Mouse (Mus musculus): ENCODE data around the gene Tcf7l2.

The Tcf7l2 gene

DNA sequence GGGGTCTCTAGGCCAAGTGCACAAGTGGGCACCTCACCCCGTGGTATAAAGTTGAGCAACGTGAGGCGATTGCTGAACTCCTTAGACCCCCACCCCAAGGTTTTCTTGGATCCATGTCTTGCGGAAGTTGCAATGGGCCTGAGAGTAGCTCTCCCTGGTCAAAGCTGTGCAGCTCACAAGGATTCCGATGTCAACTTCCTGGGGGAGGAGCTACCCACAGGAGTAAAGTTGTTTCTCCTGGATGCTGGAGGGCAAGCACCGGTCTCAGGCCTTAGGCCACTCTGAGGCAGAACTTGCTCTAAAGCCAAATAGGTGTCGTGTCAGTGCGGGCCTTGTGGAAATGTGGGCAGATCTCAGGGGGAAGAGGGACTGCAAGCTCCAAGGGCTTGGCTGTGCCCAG, 12.2 kb upstream of the Tcf7l2 start:
- no peak for DNase-seq (ENCODE audit: low spot score)

GRCm38 (mm10) chr19:55732499-55732898, 9.1 kb upstream of the Tcf7l2 start:
- no peak for DNase-seq (ENCODE audit: low spot score)

DNA sequence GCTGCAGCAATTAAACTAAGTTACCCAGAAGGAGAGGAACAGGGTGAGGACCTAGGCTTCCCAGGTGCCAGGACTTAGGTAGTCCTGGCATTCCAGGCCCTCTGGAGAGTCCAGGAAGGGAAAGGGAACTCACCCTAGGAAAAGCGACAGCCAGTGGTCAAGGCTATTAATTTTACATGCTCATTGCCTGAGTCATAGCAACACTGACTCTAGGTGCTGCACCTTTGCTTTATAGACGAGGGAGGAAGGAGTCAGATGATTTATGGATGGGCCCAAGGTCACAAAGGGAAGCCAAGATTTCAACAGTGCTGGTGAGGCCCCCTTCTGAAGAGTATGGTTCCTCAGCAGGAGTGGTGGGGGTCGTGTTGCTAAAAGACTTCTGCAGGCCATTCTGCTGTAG, 8.6 kb upstream of the Tcf7l2 start:
- DNase-seq (ENCODE audit: low spot score): no peak

- DNase-seq (ENCODE audit: low spot score): no peak
Observed at GRCm38 (mm10) chr19:55736016-55736415, 5.6 kb upstream of the Tcf7l2 start.

GRCm38 (mm10) chr19:55739713-55740112, 1.9 kb upstream of the Tcf7l2 start:
- DNase-seq (ENCODE audit: low spot score): no peak

DNA sequence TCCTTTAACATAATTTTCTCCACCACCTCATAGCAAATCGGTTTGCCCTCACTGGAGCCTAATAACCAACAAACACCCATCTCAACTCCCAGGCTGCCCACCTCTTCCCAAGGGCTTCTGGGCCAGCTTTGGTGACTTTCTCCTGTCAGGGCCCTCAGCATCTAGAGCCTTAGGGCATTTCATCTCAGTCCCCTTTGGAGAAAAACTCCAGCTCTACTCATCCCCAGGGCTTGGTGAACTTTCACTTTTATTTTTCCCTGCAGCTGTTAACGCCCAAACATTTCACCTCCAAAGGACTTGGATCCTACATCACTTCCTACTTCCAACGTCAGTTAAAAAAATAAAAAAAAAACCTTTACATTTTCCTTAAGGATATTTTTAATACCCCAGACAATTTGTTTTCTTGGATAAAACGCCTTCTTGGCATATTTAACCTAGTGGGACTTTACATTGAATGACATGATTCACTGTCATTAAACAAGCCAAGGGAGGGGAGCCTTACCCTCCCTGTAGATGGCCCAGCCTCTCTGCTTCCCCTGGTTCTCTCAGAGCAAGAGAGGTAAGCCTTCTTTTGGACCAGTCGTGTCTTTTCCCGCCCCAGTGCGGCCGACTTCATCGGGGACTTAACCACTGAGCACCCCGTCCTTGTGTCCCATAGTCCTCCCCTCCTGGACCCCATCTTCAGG, 724 bp upstream of the Tcf7l2 start:
- DNase-seq (ENCODE audit: low spot score): no peak

DNA sequence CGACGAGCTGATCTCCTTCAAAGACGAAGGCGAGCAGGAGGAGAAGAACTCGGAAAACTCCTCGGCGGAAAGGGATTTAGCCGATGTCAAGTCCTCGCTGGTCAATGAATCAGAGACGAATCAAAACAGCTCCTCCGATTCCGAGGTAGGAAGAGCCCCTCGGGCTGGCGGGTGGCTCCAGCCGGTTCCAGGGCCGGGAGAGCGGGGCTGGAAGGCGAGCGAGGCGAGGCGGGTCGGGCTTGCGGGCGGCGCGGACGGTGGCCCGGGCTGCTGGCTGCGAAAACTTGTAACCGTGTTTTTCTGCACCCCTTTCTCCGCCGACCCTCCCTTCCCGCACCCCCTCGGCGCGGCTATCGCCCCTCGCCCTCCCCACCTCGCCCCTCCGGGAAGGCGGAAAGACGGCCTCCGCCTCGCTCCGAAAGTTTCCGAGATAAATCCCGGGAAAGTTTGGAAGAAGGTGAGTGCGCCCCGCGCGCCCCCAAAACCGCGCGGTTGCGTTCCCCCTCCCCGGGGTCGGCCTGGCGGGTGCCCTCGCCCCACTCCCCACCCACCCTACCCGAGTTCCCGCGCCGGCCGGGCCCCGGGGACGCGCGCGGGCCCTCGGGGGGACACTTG, 873 bp downstream of the Tcf7l2 start:
- DNase-seq (ENCODE audit: low spot score): peak; percentile 75

- DNase-seq (ENCODE audit: low spot score): peak; percentile 77
Observed at GRCm38 (mm10) chr19:55743001-55743556, 1.5 kb downstream of the Tcf7l2 start.

GRCm38 (mm10) chr19:55743557-55744441, 2.2 kb downstream of the Tcf7l2 start:
- DNase-seq (ENCODE audit: low spot score): peak; percentile 82

DNA sequence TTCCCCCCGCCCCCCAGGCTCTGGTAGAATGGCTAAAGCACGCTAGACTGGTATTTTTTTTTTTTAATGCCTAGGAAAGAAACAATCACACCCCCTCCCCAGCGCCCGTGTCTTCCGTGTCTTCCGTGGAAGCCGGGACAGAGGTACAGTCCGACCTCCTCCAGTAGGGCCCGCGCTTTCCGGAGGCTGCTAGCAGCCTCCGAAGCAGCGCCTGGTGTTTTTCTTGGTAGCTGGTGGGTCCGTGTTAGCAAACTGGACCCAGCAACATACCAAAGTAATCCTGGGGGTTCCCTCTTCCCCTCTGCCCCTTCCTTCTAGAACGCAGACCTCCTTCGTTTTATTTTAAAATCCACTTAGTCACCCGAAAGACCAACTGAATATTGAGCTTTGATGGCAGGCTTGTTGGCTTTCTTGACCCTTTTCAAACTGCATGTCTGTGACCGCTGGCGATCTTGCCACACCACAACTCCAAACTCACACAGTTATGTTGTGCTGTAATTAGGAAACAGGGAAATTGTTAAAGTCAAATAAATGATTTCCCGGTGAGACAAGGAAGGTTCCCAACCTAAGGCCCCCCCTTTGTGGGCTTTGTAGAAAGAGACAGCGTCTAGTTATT, 3.1 kb downstream of the Tcf7l2 start:
- peak; percentile 53 for DNase-seq (ENCODE audit: low spot score)

DNA sequence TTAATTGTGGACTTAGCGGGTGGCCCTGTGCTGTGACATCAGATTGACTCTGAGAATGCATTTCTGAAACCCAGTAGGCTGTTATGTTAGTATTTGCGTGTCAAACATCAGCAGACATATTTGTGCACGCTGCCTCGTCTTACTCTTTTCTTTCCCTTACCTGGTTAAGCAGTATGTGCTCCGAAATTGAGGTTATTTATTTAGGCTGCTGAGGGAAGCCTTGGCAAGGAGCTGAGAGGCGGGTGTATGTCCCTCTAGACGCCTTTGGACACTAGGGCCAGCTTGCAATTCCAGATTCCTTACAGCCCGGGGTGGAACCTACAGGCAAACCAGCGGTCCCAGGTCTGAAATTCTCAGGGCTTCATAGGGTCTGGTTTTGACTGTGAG, 3.6 kb downstream of the Tcf7l2 start:
- no peak for DNase-seq (ENCODE audit: low spot score)

DNA sequence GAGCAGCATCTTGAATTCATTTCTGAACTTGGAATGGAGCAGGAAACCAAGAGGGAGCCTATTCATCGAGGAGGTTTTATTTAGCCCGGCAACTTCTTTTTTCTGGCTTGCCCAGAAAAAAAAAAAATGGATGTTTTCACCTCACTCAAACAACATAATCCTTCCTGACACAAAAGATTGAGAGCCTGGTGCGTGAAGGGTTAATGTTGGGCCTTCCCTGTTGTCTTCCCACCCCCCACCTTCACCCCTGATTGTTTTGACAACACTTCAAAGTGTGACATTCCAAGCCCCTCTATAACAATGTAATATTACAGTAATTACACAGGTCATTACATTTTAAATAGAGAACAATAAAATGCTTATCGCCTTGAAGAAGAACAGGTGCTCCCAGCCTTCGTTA, 4.6 kb downstream of the Tcf7l2 start:
- no peak for DNase-seq (ENCODE audit: low spot score)

DNA sequence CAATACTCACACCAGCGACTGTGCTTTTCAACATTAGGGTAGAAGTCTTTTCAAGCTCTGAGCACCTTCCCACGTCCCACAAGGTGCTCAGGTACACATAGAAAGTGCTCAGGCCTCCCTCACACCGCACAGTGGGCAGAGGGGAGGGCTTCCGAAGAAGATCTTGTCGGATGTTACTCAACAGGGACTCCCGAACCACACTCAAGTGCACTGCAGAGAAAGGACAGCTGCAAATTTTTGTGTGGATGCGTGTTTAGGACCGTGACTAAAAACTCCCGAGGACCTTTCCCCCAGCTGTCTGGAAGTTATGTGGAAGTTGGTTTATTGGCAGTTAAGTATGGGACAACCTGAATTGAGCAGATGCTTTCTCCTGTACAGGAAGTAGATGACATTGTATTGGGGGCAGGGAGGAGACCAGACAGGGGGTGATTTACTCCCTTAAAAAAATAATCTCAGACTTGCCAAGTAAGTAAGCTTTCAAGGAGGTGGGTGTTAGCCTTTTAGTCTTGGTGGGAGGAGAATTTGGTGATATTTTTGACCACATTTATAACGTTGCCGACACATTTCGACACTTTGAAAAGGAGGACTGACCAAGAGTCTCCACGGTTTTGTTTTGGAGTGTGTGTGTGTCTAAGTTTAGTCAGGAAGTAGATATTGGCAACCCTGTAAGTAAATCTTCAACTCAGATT, 5.8 kb downstream of the Tcf7l2 start:
- DNase-seq (ENCODE audit: low spot score): no peak

- no peak for DNase-seq (ENCODE audit: low spot score)
Observed at GRCm38 (mm10) chr19:55747926-55748291, 6.3 kb downstream of the Tcf7l2 start.

DNA sequence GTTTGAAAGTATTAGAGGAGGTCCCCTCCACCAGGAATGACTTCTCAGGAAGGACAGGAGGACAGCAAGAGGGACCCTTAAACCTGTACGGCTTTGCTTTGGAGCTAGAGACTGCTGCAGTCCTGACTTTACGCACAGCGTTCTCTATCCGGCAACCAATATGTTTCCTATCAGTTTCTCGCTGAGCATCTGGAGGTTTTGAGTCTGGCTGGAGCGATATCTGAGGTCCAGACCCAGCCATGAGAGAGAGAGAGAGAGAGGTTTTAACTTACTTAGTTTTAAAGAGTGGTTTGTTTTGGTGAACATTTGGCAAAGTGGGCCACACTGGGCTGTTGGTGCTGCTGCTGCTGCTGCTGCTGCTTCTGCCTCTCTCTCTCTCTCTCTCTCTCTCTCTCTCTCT, 7.2 kb downstream of the Tcf7l2 start:
- no peak for DNase-seq (ENCODE audit: low spot score)

- DNase-seq (ENCODE audit: low spot score): no peak
Observed at GRCm38 (mm10) chr19:55749532-55749931, 7.9 kb downstream of the Tcf7l2 start.

DNA sequence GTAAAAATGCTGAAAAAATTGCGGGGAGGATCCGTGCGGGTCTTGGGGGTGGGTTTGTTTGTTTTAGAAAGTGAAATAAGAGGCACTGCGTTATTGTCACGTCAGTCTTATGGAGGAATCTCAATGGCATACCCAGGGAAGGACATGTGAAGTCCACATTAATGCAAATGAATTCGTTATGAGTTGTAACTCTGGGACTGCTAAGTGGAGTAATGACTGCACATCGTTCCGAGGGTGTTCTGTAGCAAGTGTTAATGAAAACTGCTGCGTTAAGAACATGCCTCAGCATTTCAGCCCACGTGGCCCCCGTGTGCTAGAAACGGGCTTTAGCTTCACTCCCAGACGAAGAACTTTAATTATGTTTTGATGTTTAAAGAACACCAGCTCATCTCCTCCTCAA, 8.4 kb downstream of the Tcf7l2 start:
- DNase-seq (ENCODE audit: low spot score): no peak

DNA sequence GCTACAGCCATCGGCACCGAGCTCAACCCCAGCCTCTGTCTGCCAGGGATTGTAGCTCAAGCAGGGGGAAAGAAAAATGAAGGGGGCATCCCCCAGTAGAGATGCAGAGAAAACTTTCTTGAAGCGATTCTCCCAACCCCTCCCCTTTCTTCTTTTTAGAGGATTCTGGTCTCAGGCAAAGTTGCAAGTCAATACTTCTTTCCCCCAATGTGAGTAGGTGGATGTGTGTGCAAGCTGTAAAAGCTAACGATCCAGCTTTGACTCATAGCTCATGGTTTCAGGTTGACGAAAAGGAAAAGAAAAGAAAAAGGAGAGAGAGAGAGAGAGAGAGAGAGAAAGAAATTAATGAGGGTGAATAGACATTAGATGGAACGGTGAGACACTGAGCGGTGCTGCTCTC, 8.8 kb downstream of the Tcf7l2 start:
- DNase-seq (ENCODE audit: low spot score): no peak

DNA sequence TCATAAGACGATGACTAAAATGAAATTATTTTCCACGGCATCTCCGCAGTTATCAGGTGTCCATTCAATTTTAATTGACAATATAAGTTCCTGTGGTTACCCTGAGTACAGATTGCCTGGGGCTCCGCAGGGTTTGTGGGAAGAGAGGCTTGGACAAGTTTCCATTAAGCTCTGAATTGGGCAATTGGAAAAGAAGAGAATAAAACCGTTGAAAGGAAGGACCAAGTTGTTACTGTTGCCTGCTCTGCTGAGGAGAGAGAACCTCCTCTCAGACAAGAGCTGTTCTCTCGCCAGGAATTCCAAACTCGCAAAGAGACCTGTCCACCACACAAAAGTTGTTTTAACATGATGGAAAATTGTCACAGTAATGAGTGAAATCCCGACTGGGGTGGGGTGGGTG, 11.2 kb downstream of the Tcf7l2 start:
- DNase-seq (ENCODE audit: low spot score): no peak

GRCm38 (mm10) chr19:55754303-55754702, 12.7 kb downstream of the Tcf7l2 start:
- DNase-seq (ENCODE audit: low spot score): no peak

GRCm38 (mm10) chr19:55755462-55755861, 13.8 kb downstream of the Tcf7l2 start:
- no peak for DNase-seq (ENCODE audit: low spot score)

- no peak for DNase-seq (ENCODE audit: low spot score)
Observed at GRCm38 (mm10) chr19:55756707-55757106, 15.1 kb downstream of the Tcf7l2 start.

Data from testis, postnatal 10 days (tissue).